Mouse (Mus musculus) frontal cortex, postnatal 36 days (tissue): ENCODE measurements around the gene Zfp820.
A peak's percentile ranks its signal among the peaks of the same experiment; 100 is the strongest.
"Not testable (repeated sequence)": the region's sequence is repeated elsewhere in the genome, so short reads cannot be mapped to it uniquely, and the experiment has no call there.

Source experiments
- DNase-seq, 2 experiments: peaks; one replicate each; pipeline ENCODE4 v3.0.0; 2022; ENCODE audit warnings: low spot score in 2 of 2

The Zfp820 gene

DNA sequence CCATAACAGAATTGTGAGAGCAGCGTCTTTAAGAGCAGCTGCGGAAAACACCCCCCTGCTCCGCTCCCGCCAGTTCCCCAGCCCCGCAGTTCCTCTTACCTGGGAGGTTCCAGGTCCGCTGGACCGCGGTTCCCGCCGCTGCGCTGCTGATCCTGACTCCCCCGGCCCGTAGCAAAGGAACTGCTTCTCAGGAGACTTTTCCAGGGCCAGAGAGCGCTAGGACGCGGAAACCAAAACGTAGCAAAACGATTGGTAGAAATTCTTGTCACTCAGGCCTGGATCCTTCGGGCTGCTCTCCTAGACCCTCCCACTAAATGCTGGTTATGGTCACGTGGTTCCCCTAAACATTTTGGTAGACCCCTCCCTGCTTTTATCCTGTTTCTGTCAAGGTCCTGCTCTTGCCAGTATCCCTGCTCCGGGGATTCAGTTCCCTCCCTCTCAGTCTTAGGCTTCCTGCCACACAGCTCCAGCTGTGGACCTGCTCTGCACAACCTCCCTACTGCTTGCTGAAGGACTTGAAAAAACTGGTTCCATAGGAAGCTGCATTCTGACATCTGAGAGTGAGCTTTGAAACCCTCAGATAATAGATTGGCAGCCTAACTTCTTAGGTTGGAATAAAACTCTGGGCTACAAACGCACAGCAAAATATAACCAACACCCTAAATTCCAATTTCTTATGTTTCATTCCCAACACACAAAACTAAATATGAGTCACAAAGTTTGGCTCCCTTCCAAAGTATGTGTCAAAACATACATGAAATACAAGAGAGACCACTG, at the start of gene Zfp820:
Zfp820 (minus strand) TSS at position 228 of the 777 bp plus-strand sequence.
- peak; percentile 31 to 55 for DNase-seq

DNA sequence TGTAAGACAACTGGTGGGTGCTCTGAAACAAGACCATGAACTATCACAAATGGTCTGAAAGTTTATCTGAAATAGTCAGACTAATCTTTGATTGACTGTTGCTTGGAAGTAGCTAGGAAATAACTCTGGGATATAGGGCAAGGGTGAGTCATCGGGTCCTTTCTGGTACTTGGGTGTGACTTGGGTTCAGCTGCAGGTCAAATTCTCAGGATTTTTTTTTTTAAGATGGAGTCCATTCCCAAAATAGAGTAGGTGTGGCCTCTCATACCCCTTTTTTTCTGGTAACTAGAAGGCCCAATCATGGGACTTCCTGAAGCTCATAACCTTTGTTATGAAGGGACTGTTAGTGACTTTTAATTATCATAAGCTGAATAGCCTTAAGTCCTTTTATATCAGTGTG, 25.7 kb upstream of the Zfp820 start:
- DNase-seq, result no peak

DNA sequence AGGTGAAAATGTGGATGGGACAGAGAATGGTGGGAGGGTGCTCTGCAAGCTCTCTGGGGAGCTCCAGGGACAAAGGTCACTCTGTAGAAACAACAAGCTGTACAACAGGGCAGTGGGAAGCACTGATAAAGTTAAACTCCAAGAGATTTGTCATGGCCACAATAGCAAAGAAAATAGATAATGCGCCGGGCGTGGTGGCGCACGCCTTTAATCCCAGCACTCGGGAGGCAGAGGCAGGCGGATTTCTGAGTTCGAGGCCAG, 680 bp upstream of the Zfp820 start:
- DNase-seq, result not testable (repeated sequence)

DNA sequence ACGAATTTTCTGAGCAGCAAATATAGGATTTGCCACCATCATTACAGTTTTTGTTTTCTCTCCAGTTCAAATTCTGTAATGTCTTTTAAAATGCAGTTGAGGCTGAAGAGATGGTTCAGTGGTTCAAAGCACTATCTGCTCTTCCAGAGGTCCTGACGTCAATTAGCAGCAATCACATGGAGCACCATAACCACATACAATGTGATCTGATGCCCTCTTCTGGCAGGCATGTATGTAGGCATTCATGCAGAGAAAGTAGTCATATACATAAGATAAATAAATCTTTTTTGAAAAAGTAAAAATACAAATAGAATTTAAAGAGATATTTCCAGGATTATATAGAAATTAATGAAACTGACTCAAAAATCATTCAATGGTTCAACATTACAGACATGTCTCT, 7.1 kb downstream of the Zfp820 start:
- DNase-seq, result no peak

DNA sequence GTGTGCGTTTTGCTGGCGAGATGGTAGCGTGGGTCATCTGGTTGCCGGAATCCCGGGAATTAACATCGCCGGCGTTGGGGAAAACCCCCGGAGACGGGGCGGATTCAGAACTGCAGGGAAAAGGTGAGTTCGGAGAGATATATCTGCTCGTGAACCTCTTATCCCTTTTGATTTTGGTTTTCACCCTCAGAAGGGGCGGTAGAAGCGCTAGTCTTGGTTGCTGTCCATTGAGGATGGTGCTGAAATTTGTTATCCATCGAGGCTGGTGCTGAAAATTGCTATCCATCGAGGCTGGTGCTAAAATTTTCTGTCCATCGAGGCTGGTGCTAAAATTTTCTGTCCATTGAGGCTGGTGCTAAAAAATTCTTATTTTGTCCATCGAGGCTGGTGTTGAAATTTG, 44.2 kb downstream of the Zfp820 start:
- DNase-seq, result not testable (repeated sequence)

DNA sequence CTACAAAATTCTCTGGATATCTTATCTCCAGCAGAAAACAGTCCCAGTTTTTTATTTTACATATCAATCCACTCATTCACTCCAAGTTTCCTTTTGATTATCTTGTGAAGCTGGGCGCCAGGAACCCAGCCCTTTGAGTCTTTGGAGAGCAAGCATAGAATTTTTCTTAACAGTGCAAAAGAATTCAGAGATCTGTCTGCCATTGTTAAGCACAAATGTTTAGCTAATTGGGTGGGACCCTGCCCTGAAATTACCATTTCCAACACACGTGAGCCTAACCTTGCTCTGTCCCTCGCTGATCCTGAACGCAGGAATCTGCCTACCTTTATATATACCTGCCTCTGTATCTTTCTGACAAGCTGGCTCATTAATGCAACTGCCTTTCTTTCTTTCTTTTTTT, 53.3 kb downstream of the Zfp820 start:
- no peak for DNase-seq

DNA sequence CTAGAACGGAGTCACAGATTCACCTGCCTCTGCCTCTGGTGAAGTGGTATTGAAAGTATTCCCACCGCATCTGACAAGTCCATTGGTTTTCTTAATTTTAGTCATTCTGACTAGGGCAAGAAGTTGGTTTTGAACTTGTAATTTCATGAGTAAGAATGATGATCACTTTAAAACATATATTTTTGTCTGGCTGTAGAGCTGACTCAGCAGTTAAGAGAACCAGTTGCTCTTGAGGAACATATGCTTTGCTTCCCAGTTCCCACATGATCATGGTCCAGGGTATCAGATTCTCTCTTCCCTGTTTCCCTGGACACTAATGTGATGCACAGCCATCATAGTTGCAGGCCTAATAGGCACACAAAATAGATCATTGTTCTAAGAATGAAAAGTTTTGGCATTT, 75.2 kb downstream of the Zfp820 start:
- no peak for DNase-seq
